Mouse (Mus musculus) layer of hippocampus, adult 2 months (tissue): ENCODE data around the gene Atl2. TPM values are rescaled to one million over a fixed set of nuclear protein-coding genes. Genes with fewer than 3 reads are reported as not detected.

Source experiments
- DNase-seq, 2 experiments: peaks; one replicate each; pipeline ENCODE4 v3.0.0; 2022; ENCODE audit warnings: low spot score in 2 of 2
- H3K27ac ChIP-seq: fragments of 200-600 bp; 2 replicates; pipeline ENCODE4 v1.8.1; 2022
- H3K4me3 ChIP-seq: fragments of 200-600 bp; 2 replicates; pipeline ENCODE4 v1.8.1; 2022; ENCODE audit warnings: mild to moderate bottlenecking
- CTCF ChIP-seq: fragments of 200-600 bp; conservative IDR thresholded peaks from 2 replicates; pipeline ENCODE4 v1.8.1; 2022; ENCODE audit warnings: antibody characterized with exemption, mild to moderate bottlenecking, moderate library complexity
- total RNA-seq, 2 experiments: library from RNA; stranded (reverse); gene quantifications; 2 replicates each; pipeline ENCODE4 v1.2.3; 2021

Atl2 gene
- total RNA-seq, 2 experiments from 2014 or later = 52.6 to 56.8 TPM

GRCm38 (mm10) chr17:79798831-79799230 is 97.1 kb downstream of the Atl2 start:
- no peak for TF ChIP-seq CTCF
- Histone ChIP-seq H3K4me3 (no peak overlapping the region), H3K27ac (no peak overlapping the region)
- DNase-seq = no peak

Other genes with a start within 250 kb of the Atl2 start
- gene Cyp1b1, start 181.1 kb downstream of the Atl2 start, total RNA-seq = 1 to 10 TPM; 3.4 to 4.5 TPM
- 10 to 100 TPM; 62.8 to 67.1 TPM for gene Hnrnpll, start 166.2 kb upstream of the Atl2 start, total RNA-seq
- 1 to 10 TPM; 3.8 to 5.4 TPM for gene Galm, start 231.3 kb upstream of the Atl2 start, total RNA-seq